Mouse (Mus musculus) spleen, adult 2 months (tissue): ENCODE results near the gene Rpusd3.

ENCODE experiments used
- CTCF ChIP-seq: fragments of 200-500 bp; IDR thresholded peaks from 2 replicates; pipeline ENCODE4 v1.5.1; 2011; ENCODE audit warnings: mild to moderate bottlenecking, inconsistent platforms; ENCODE audit not compliant: insufficient read depth, insufficient read length, insufficient replicate concordance; ENCODE audit errors: extremely low read depth
- POLR2A ChIP-seq: fragments of 200-500 bp; IDR thresholded peaks from 2 replicates; pipeline ENCODE4 v1.6.1; 2011; ENCODE audit warnings: low read depth, low read length, inconsistent platforms

GRCm38 (mm10) chr6:113455007-113455406, 35.9 kb upstream of the Rpusd3 start:
- no peak for TF ChIP-seq CTCF
- TF ChIP-seq POLR2A = no peak
